In the genomic region with DNA sequence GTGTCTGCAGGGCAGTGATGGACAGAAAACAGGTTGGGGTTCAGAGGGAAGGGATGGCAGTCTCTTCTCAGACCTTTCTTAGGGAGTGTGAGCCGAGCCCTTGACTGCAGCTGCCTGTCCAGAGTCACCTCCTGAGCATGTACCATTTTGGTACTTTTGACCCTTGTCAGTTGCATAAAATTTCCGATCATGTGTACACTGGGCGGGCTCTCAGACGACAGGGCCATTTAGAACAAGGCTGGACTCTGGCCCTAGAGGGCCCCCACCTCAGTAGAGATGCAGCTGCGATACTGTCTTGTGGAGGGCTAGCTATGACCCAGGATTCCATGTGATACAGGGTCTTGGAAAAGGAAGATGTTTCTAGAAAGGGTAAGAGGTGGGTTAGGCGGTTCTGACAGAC, we compare ENCODE assay signal across 16 mouse cellular contexts.
"Had no signal": no experiment of that assay in that cellular context is flagged by ENCODE, and none has a peak within 500 bp of the region (broad histone marks: within the 10 kb centered on the region; RNA-seq: fewer than 3 reads in every experiment).

No protein-coding gene starts in this region.

- H3K4me1 ChIP-seq: megakaryocyte, embryonic 14.5 days had no signal

- H3K27me3 ChIP-seq: kidney, embryonic 15.5 days; midbrain, embryonic 12.5 days; neural tube, embryonic 12.5 days; stomach, embryonic 15.5 days had no signal

- H3K9me3 ChIP-seq: limb, embryonic 10.5 days; stomach, embryonic 15.5 days had no signal

- H3K4me2 ChIP-seq: hindbrain, embryonic 14.5 days; kidney, embryonic 15.5 days; lung, embryonic 14.5 days; midbrain, embryonic 12.5 days; neural tube, embryonic 12.5 days had no signal

- H3K4me3 ChIP-seq: kidney, embryonic 15.5 days; left cerebral cortex, adult 2 months; limb, embryonic 10.5 days; megakaryocyte, embryonic 14.5 days; midbrain, embryonic 12.5 days; neural tube, embryonic 12.5 days; stomach, embryonic 15.5 days had no signal

- H3K9ac ChIP-seq: hindbrain, embryonic 14.5 days; kidney, embryonic 15.5 days; lung, embryonic 14.5 days; midbrain, embryonic 12.5 days; neural tube, embryonic 12.5 days; stomach, embryonic 15.5 days had no signal

- DNase-seq: kidney, adult 2 months; kidney, postnatal 14 days; lung, embryonic 14.5 days; lung, postnatal 14 days; right cerebral cortex, postnatal 4 days; spleen, adult 18-20 months; thymus, postnatal 14 days had no signal

- H3K27ac ChIP-seq: hindbrain, embryonic 14.5 days; kidney, embryonic 15.5 days; left cerebral cortex, adult 2 months; limb, embryonic 10.5 days; macrophage; midbrain, embryonic 12.5 days; neural tube, embryonic 12.5 days had no signal
